Mouse (Mus musculus): Measurements from ENCODE around the gene Adat1.

Gene Adat1

GRCm38 (mm10) chr8:111968541-111968940, 23.6 kb downstream of the Adat1 start:
- no peak for DNase-seq (ENCODE audit: low read depth, low spot score)

- DNase-seq (ENCODE audit: low read depth, low spot score): peak; percentile 25
These were observed 24.7 kb downstream of the Adat1 start for GRCm38 (mm10) chr8:111967246-111967870.

GRCm38 (mm10) chr8:111964849-111965561, 27.1 kb downstream of the Adat1 start:
- DNase-seq (ENCODE audit: low read depth, low spot score): no peak

- DNase-seq (ENCODE audit: low read depth, low spot score): no peak
These were observed 27.8 kb downstream of the Adat1 start for GRCm38 (mm10) chr8:111964351-111964750.

GRCm38 (mm10) chr8:111963546-111963945, 28.6 kb downstream of the Adat1 start:
- no peak for DNase-seq (ENCODE audit: low read depth, low spot score)

GRCm38 (mm10) chr8:111963091-111963490, 29.0 kb downstream of the Adat1 start:
- DNase-seq (ENCODE audit: low read depth, low spot score): no peak

- no peak for DNase-seq (ENCODE audit: low read depth, low spot score)
These were observed 29.5 kb downstream of the Adat1 start for GRCm38 (mm10) chr8:111962589-111962988.

GRCm38 (mm10) chr8:111961330-111961729, 30.8 kb downstream of the Adat1 start:
- no peak for DNase-seq (ENCODE audit: low read depth, low spot score)

- DNase-seq (ENCODE audit: low read depth, low spot score): no peak
These were observed 31.3 kb downstream of the Adat1 start for GRCm38 (mm10) chr8:111960591-111961321.

- no peak for DNase-seq (ENCODE audit: low read depth, low spot score)
These were observed 34.9 kb downstream of the Adat1 start for GRCm38 (mm10) chr8:111957231-111957630.

- DNase-seq (ENCODE audit: low read depth, low spot score): peak; percentile 21
These were observed 36.2 kb downstream of the Adat1 start for GRCm38 (mm10) chr8:111955879-111956278.

GRCm38 (mm10) chr8:111954844-111955594, 37.1 kb downstream of the Adat1 start:
- peak; percentile 29 for DNase-seq (ENCODE audit: low read depth, low spot score)

GRCm38 (mm10) chr8:111951936-111952335, 40.2 kb downstream of the Adat1 start:
- DNase-seq (ENCODE audit: low read depth, low spot score): no peak

- no peak for DNase-seq (ENCODE audit: low read depth, low spot score)
These were observed 40.8 kb downstream of the Adat1 start for GRCm38 (mm10) chr8:111951317-111951716.

- no peak for DNase-seq (ENCODE audit: low read depth, low spot score)
These were observed 41.3 kb downstream of the Adat1 start for GRCm38 (mm10) chr8:111950846-111951245.

GRCm38 (mm10) chr8:111947954-111948353, 44.1 kb downstream of the Adat1 start:
- no peak for DNase-seq (ENCODE audit: low read depth, low spot score)

GRCm38 (mm10) chr8:111947144-111947543, 45.0 kb downstream of the Adat1 start:
- no peak for DNase-seq (ENCODE audit: low read depth, low spot score)

- DNase-seq (ENCODE audit: low read depth, low spot score): no peak
These were observed 48.6 kb downstream of the Adat1 start for GRCm38 (mm10) chr8:111943544-111943943.

- peak; percentile 71 for DNase-seq (ENCODE audit: low read depth, low spot score)
These were observed 51.0 kb downstream of the Adat1 start for GRCm38 (mm10) chr8:111941101-111941454.

- DNase-seq (ENCODE audit: low read depth, low spot score): peak; percentile 95
These were observed 51.7 kb downstream of the Adat1 start, which contains the start of gene Gabarapl2 for GRCm38 (mm10) chr8:111940171-111941100. TSS of gene Gabarapl2 (plus strand) at chr8:111940703.

Measured in CD4-positive, CD25-positive, alpha-beta regulatory T cell, adult 2 months (primary cell).